Mouse (Mus musculus) R1 (cell line): ENCODE data around the gene Olfr814.
"Not testable (repeated sequence)": the region's sequence is repeated elsewhere in the genome, so short reads cannot be mapped to it uniquely, and the experiment has no call there.

ENCODE experiments used
- DNase-seq: peaks from one replicate; pipeline ENCODE4 v3.0.0-alpha.2; 2018; ENCODE audit warnings: low read depth, low spot score

Gene Olfr814

GRCm38 (mm10) chr10:129879751-129880150 is at the start of gene Olfr814:
Olfr814 (minus strand) TSS chr10:129879851.
- not testable (repeated sequence) for DNase-seq

- DNase-seq = no peak
Observed at GRCm38 (mm10) chr10:129915497-129915896, 35.8 kb upstream of the Olfr814 start, which contains the start of gene Olfr816. Olfr816 (minus strand) TSS chr10:129915597.

GRCm38 (mm10) chr10:129905767-129906166 is 26.1 kb upstream of the Olfr814 start, which contains the start of gene Olfr815:
Olfr815 (minus strand) TSS chr10:129905867.
- not testable (repeated sequence) for DNase-seq

GRCm38 (mm10) chr10:129885934-129886333 is 6.3 kb upstream of the Olfr814 start:
- no peak for DNase-seq

GRCm38 (mm10) chr10:129885496-129885895 is 5.8 kb upstream of the Olfr814 start:
- DNase-seq = not testable (repeated sequence)

- DNase-seq = no peak
Observed at GRCm38 (mm10) chr10:129855067-129855466, 24.6 kb downstream of the Olfr814 start, which contains the start of gene Olfr813. Olfr813 (plus strand) TSS chr10:129855367.

GRCm38 (mm10) chr10:129847343-129847742 is 32.3 kb downstream of the Olfr814 start:
- peak; percentile 77 for DNase-seq

- no peak for DNase-seq
Observed at GRCm38 (mm10) chr10:129845994-129846393, 33.7 kb downstream of the Olfr814 start, which contains the start of gene Olfr812. Olfr812 (minus strand) TSS chr10:129846094.
